ENCODE assay signal across 8 mouse cellular contexts in genomic region chr7:49245537-49246239, GRCm38 (mm10).
DNase-seq lines count a peak whose midpoint lies in the region; TF ChIP-seq lines count a peak whose summit lies in the region.

No protein-coding gene starts in this region.

- H3K27me3 ChIP-seq in megakaryocyte, embryonic 14.5 days (replicated peaks) = peaks cover 95% of the 10 kb centered on the region

- no peaks in the 10 kb centered on the region; the same call in 1 of the 2 replicates for H3K9me3 ChIP-seq in megakaryocyte, embryonic 14.5 days

- no peak for TF ChIP-seq CTCF in cortical plate, adult 2 months (IDR thresholded peaks at IDR 0.05; ENCODE audit: extremely low read depth, insufficient read depth, low read length)

- TF ChIP-seq POLR2A in cortical plate, adult 2 months (IDR thresholded peaks at IDR 0.05; ENCODE audit: extremely low read depth, insufficient read depth, low read length) = peak; percentile 89

- DNase-seq in adrenal gland, adult (ENCODE audit: inconsistent age in 2 of 2, low spot score in 1 of 2) = peak; percentile 94 to 97
- peak; percentile 78 to 87 for DNase-seq in gastrocnemius, adult 8-10 months (ENCODE audit: low spot score in 2 of 2)
- DNase-seq in hindlimb bud, embryonic 11.5 days (ENCODE audit: extremely low spot score, low read depth, low spot score) = peak; percentile 66
- DNase-seq in left cerebral cortex, adult 9 months (ENCODE audit: low spot score in 2 of 2) = peak; percentile 69 to 89
- peak; percentile 90 to 91 for DNase-seq in right cerebral cortex, adult 2 months (ENCODE audit: low spot score in 2 of 2)
- DNase-seq in urinary bladder, postnatal 10 days (ENCODE audit: low spot score) = peak; percentile 72

- H3K36me3 ChIP-seq in megakaryocyte, embryonic 14.5 days (replicated peaks; ENCODE audit: low read length) = no peaks in the 10 kb centered on the region

- peak overlapping the region; percentile 85 for H3K4me3 ChIP-seq in cortical plate, adult 2 months (ENCODE audit: insufficient read depth, low read length)
- H3K4me3 ChIP-seq in megakaryocyte, embryonic 14.5 days (replicated peaks) = peak overlapping the region; percentile 91

- H3K4me1 ChIP-seq in cortical plate, adult 2 months (ENCODE audit: control insufficient read depth, insufficient read depth, low read length) = 0 out of 2 replicates have a peak, but pooled peaks cover under 1% of the 10 kb centered on the region
- H3K4me1 ChIP-seq in megakaryocyte, embryonic 14.5 days = peaks cover 36% of the 10 kb centered on the region

- H3K27ac ChIP-seq in cortical plate, adult 2 months (ENCODE audit: insufficient read depth, low read length) = peak overlapping the region; percentile 92

Comparison
In these comparisons a context has a peak if more than half of its experiments do, and no peak if none do; other contexts are left out.
1. Peak in every context shown above with its lines: DNase-seq, H3K4me3 ChIP-seq and H3K27ac ChIP-seq.